Mouse (Mus musculus) cerebellum, adult 2 months (tissue): ENCODE results near the gene Kncn.

Source experiments
- CTCF ChIP-seq: fragments of 200-500 bp; IDR thresholded peaks from 2 replicates; pipeline ENCODE4 v1.5.1; 2011; ENCODE audit warnings: low read depth, mild to moderate bottlenecking, control low read depth, low read length, moderate library complexity, borderline replicate concordance; ENCODE audit not compliant: insufficient read depth
- POLR2A ChIP-seq: fragments of 200-500 bp; IDR thresholded peaks from 2 replicates; pipeline ENCODE4 v1.6.1; 2011; ENCODE audit warnings: low read length, control low read depth, borderline replicate concordance; ENCODE audit not compliant: insufficient read depth

GRCm38 (mm10) chr4:115855609-115856008 is 28.6 kb upstream of the Kncn start:
- TF ChIP-seq CTCF = no peak
- no peak for TF ChIP-seq POLR2A
